Mouse (Mus musculus): ENCODE results near the gene Mcur1. TPM values are rescaled to one million over a fixed set of nuclear protein-coding genes. Genes with fewer than 3 reads are reported as not detected.

The Mcur1 gene
- total RNA-seq (2023): 10 to 100 TPM; 16.0 to 17.7 TPM

DNA sequence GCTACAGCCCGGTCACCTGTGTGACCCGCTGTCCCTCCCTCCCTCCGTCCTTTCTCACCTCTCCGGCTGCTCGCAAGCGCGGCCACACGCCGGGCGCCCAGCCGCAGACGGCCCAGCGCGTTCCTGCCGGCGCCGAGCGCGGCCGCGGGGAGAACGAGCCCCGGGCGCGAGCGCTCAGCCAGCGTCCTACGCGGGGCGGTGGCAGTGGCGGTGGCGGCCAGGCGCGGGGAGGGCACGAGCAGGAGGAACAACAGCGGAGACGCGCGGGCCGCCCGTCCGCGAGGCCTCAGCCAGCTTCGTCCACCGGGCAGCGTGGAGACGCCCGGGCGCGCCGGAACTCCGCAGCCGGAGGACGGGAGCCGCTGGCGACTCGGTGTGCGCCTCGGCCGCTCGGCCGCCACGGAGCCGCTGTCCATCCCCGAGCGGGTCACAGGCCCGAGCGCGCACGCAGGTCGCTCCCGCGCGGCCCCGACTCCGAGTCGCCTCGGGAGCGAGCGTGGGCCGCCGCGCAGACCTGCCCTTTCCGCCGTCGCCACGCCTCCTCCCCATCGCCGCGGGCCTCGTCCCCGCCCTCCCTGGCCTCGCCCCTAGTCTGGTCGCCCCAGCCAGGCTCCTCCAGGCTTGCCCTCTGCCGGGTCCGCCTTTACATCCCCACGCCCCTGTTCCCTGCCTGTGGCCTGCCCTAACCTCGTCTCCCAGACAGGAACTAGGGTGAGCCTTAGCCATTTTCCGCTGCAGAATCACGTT lies at the start of gene Mcur1:
TSS of gene Mcur1 (minus strand) at position 481 of the 747 bp plus-strand sequence.

Other genes starting within 250 kb of the Mcur1 start
- 1 to 10 TPM; 3.4 to 3.6 TPM for gene Sirt5, start 194.7 kb downstream of the Mcur1 start, total RNA-seq (2023)
- 10 to 100 TPM; 61.1 to 63.9 TPM for gene Nol7, start 161.8 kb downstream of the Mcur1 start, total RNA-seq (2023)
- 100 to 1,000 TPM; 102 to 120 TPM for gene Ranbp9, start 78.9 kb downstream of the Mcur1 start, total RNA-seq (2023)
- gene Rnf182, start 55.5 kb upstream of the Mcur1 start, total RNA-seq (2023): not detected
- gene Cd83, start 224.6 kb upstream of the Mcur1 start, total RNA-seq (2023): 1 to 10 TPM; 5.9 to 6.4 TPM

All from neutrophil, adult 59 days (primary cell).